Mouse (Mus musculus) mouse embryonic stem cell (cell line): ENCODE measurements around the gene Gm20388.

Experiments
- in situ Hi-C, 2 experiments: fragments of 300-500 bp; cut with MboI; formaldehyde crosslinking; loops; 1 replicate in 1 of 2; 3 replicates in 1 of 2; pipeline ENCODE4 v1.14.3; 2019 to 2020; ENCODE audit warnings: low sequenced_read_pairs in 2 of 2, low pct_unique_long_range_greater_than_20kb in 1 of 2, mixed read lengths in 1 of 2; ENCODE audit not compliant: unreplicated experiment in 1 of 2

Gm20388 gene

DNA sequence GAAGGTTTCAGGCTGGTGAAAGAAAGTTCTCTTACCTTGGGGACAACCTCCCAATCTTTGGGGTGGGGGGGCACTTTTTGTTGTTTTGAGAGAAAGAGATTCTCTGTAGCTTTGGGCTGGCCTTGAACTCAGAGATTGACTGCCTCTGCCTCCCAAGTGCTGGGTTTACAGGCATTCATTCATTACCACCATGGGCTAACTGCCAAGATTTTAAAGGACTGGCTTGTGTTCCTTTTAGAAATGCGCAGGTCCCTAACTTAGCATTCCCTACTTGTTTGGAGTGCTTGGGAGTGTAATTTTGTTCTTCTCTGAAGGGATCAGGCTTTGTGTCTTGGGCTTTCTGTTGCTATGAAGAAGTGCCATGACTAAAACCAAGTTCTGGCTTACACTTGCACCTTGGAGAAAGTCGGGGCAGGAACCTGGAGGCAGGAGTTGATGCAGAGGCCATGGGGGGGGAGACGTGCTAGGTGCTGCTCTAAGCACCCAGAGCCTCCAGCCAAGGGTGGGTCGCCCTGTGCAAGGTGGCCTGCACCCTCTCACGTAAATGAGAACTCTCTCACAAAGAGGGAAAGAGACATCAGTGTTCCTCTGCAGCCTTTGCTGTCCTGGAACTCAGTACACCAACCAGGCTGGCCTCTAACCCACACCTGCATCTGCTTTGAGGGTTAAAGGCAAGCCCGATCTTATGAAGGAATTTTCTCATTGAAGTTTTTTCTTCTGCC is 3193.6 kb downstream of the Gm20388 start:
- in situ Hi-C loops: no loop called here

DNA sequence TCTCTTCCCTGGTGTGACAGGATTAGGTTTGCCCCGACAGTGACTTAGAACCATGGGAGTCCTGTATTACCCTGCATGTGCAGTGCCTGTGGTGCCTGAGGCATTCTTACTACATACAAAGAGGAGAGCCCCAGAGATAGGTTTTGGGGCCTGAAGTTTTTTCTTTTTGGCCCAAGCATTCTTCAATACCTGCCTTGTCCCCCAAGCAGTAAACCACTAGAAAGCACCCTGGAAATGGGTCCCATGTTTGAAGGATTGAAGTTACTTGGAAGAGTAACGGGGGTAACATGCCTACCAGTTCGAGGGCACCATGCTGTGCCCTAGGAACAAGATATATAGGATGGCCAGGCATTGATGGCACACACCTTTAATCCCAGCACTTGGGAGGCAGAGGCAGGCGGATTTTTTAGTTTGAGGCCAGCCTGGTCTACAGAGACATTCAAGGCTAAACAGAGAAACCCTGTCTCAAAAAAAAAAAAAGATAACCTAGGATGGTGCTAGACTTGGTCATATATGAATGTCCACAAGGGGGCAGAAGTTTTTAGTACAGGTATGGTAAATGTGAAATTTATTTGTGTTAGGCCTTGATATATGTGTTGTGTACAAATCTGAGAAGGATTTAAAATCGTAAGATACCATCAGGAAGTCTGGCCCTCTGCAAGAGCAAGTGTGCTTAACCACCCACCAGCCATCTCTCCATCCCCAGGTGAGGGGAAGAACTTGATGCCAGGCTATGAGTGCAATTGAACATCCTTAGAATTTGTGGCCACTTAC is 3195.1 kb downstream of the Gm20388 start:
- in situ Hi-C loops: no loop called here

GRCm38 (mm10) chr8:123106531-123106930 is 3195.9 kb downstream of the Gm20388 start:
- in situ Hi-C loops: no loop called here

- in situ Hi-C loops: no loop called here
These were observed 3197.4 kb downstream of the Gm20388 start for GRCm38 (mm10) chr8:123108010-123108409.

GRCm38 (mm10) chr8:123108953-123109352 is 3198.3 kb downstream of the Gm20388 start:
- in situ Hi-C loops: no loop called here

DNA sequence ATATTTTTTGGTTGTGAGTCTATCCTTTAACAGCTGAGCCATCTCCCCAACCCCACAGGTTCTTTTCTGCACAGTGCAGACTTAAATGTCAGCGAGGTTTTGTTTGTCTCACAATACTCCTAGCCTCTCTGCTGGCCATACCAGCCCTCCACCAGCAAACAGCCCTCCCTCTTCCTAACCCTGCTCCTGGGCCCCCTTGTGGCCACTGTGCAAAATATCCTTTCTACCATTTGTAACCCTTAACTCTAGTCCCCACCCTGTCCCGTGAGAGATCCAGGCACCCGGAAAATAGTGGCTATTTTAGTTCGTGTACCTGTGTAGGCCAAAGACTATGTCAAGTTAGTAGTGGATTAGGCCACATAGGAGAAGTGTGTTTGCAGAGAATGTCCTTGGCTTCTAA is 3200.0 kb downstream of the Gm20388 start:
- in situ Hi-C loops: loop anchor here (5.0 to 10.0 kb wide), 2 partner anchors 84 to 87 kb away; no protein-coding TSS in a partner anchor

DNA sequence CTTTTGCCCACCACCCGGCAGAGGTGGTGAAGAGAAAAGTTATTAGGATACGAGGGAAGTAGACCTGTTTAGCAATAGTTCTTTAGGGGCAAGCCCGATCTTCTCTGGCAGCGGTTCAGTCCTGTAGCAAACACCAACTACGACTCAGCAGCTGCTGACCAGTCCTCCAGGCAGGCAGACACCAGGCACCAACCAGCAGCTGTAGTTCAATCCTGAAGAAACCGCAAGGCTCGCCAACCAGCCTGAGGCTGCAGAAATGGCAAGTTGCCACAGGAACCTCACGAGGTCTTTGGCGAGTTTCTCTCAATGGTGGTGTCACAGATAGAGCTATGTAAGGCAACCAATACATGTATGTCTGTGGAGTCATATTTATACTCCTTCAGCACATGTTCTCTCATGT is 3202.3 kb downstream of the Gm20388 start:
- in situ Hi-C loops: loop anchor here (5.0 to 10.0 kb wide), 2 partner anchors 82 to 84 kb away; no protein-coding TSS in a partner anchor

DNA sequence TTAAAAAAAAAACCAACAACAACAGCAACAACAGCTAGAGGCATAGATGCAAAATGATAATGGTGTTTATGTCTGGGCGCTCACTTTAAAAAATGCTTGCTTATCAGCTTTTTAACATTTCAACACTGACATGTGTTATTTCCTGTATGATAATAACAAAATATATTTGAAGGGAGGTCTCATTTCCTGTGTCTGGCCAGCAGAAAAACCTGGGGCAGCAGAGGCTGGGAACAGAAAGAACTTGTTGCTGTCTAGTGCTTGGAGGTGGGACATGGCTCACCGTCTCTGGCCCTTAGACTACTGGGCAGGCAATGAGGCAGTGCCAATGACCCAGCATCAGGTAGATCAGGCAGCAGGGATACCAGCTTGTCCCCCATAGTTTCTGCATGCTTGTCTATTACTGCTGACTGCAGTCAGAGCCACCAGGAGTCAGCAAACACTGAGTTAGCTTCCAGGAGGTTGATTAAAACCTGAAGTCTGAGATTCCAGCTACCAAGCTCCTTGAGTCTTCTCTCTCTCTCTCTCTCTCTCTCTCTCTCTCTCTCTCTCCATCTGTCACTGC is 3203.3 kb downstream of the Gm20388 start:
- in situ Hi-C loops: loop anchor here (5.0 to 10.0 kb wide), 2 partner anchors 81 to 83 kb away; no protein-coding TSS in a partner anchor

DNA sequence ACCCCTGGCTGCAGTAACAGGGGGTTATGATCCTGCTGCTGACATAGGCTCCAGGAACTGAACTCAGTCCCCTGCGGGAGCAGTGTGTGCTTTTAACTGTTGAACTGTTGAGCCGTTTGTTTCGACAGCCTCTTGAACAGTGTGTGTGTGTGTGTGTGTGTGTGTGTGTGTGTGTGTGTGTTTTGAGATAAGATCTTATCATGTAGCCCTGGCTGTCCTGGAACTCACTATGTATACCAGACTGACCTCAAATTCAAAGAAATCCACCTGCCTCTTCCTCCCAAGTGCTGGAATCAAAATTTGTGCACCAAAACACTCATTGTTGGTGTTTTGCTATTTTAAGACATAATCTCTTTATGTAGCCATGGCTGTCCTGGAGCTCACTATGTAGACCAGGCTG is 3204.0 kb downstream of the Gm20388 start:
- in situ Hi-C loops: loop anchor here (5.0 to 10.0 kb wide), 2 partner anchors 80 to 83 kb away; no protein-coding TSS in a partner anchor

DNA sequence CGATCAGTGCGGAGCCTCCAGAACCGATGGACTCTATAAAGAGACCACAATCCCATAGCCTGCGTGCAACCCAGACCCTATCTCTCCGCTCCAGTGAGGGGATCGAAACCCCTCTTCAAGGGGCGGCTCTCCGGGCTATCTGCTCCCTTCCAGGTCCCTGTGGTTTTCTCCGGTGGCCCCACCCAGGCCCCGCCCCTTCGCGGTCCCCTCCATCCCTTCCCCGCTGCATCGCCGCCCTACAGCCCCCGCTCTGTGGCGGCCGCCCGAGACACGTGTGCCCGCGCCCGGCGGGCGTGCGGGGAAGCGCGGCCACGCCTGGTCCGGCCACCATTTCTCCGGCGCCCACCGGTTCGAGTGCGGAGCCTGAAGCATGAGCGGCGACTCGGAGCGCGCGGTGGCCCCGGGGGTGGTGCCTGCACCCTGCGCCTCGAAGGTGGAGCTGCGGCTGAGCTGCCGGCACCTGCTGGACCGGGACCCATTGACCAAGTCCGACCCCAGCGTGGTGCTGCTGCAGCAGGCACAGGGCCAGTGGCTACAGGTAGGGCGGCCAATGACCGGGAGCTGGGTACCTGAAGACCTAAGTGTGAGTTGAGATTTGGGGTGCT is 3206.6 kb downstream of the Gm20388 start, which contains the start of gene Cpne7:
Gene Cpne7 (plus strand): TSS at position 248 of the 605 bp plus-strand sequence.
- in situ Hi-C loops: loop anchor here in 1 of 2 experiments (10.0 kb wide), 1 partner anchor 78 kb away; no protein-coding TSS in a partner anchor

GRCm38 (mm10) chr8:123117744-123118143 is 3207.1 kb downstream of the Gm20388 start:
- in situ Hi-C loops: loop anchor here in 1 of 2 experiments (10.0 kb wide), 1 partner anchor 77 kb away; no protein-coding TSS in a partner anchor

GRCm38 (mm10) chr8:123122059-123122458 is 3211.4 kb downstream of the Gm20388 start:
- in situ Hi-C loops: no loop called here

DNA sequence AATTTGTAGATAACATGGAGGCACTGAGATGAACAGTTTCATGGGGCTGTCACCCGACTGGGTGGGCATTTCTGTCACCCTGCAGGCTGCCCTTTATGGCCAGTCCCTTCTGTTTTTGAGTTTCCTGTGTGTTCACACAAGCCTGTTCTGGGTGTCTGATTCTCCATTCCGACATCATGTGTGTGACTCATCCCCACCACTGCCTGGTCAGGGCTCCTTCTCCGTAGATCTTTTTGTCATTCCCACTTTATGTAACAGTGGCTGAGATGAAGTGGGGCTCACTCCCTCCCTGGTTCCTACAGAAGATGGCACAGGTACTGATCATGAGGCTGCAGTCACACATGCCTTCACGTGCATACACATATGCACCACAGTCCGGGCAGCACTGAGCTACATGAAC is 3212.0 kb downstream of the Gm20388 start:
- in situ Hi-C loops: no loop called here

DNA sequence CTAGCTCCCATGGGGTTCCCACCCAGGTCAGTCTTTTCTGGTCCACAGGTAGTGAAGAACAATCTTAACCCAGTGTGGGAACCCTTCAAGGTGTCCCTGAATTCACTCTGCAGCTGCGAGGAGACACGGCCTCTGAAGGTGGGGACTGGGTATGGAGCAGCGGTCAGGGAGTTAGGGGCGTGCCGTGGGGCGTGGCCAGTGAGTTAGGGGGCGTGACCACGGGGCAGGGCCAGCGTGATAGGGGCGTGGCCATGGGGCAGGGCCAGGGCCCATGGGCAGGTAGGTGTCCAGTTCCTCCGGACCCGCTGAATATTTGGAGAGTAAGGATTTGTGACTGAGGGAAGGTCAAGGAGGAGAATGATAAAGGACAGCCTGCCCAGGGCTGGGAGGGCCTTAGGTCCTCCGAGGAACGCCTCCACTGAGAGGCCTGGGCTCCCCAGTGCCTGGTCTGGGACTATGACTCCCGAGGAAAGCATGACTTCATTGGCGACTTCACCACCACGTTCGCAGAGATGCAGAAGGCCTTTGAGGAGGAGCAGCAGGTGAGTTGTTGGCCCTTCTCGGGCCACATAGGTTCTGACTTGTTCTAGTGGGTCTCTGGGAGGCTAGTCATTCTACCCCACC is 3215.7 kb downstream of the Gm20388 start:
- in situ Hi-C loops: no loop called here

GRCm38 (mm10) chr8:123131041-123131440 is 3220.4 kb downstream of the Gm20388 start:
- in situ Hi-C loops: no loop called here

DNA sequence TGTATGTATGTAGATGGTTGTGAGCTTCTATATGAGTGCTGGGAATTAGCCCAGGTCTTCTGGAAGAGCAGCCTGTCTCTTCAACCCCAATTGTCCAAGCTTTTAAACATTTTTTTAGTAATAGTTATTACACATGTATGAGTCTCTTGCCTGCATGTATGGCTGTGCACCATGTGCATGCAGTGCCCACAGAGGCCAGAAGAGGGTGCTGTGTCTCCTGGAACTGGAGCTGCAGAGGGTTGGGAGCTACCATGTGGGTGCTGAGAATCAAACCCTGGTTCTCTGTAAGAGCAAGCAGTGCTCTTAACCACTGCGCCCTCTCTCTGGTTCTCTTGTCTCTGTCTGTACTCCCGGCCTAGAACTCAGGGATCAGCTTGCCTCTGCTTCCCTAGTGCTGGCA is 3222.3 kb downstream of the Gm20388 start:
- in situ Hi-C loops: no loop called here

GRCm38 (mm10) chr8:123134149-123134713 is 3223.6 kb downstream of the Gm20388 start:
- in situ Hi-C loops: no loop called here

DNA sequence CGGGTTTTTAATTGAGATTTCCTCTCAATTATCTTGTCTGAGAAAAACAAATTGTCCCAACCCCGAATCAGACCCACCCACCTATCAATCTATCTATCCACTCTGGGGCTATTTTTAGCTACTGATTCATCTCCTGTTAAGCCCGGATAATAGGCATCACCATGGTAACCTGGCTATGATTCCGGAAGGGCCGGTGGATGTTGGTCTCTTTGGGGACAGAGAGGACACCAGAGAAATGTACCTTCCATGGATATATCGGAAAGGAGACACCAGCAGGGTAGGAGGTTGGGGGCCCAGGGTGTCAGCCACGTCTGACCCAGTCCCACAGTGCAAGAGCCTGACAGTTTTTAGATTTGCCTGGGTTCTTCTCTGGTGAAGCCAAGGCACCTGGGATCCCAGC is 3224.8 kb downstream of the Gm20388 start:
- in situ Hi-C loops: no loop called here
